Mouse (Mus musculus) cerebellum, adult 11 months (tissue): ENCODE measurements at regions not wholly inside any gene's neighbourhood (a gene's known extent, or its start where the extent isn't known, plus 50 kb on each side); places are given as distances from the start of the nearest gene placed in this dataset.

ENCODE experiments used
- DNase-seq: peaks from one replicate; pipeline ENCODE4 v3.0.0; 2022

DNA sequence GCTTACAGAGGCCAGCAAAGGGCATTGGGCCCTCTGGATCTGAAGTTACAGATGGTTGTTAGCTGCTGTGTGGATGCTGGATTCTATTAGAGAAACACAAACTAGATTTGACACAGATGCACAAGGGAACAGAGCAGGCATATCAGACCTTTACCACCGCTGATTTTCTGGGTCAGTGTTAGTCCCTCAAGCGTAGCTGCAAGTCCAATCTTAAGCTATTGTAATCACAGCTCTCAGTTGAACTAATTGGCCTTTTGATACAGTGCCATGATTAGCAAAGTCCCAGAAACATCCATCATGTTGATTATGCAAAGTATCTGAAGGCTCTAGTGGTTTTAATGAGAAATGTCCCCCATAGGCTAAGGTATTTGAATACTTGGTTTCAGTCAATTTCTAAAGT, 54.2 kb upstream of the Plppr5 start:
- DNase-seq: no peak

DNA sequence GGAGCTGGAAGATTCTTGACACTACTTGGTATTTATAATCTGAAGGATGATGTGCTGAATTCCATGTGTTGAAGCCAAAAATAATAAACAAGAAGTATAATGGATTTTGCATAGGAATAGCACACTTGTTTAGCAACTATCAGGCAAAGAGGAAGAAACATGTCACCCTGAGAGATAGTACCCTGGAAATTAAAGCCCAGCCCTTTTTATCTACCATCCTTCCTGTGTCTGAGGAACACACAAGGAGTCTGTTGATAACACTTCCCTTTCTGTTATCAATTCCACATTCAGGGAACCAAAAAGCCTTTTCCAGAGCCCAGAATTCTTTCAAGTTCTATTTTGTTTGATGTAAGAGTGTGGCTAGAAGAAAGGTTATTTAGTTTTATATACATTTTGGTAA, 66.5 kb upstream of the Plppr5 start:
- no peak for DNase-seq

DNA sequence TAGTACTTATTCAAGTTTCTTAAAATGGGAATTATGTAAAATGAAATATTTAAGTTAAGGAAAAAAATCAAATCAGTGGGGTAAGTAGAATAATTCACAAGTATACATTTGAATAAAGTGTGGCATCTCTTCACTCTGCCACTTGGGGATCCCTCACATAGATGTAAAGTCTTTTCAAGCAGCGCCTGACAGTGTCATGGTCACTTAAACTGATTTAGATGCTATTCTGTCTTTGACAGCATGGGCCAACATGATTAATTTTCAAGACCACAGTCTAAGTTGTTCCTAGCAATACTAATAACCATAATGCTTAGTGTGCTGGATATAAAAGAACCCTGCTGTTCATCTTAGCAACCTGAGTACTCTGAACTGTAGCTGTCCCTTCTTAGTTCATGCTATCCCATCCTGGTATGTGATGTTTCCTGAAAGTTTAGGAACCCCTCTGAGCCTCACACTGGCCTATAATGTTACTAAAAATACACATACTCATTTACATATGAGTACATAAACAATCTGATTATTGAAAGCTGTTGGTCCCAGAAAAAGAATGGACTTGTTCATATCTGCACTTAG, 68.4 kb upstream of the Plppr5 start:
- DNase-seq: no peak

DNA sequence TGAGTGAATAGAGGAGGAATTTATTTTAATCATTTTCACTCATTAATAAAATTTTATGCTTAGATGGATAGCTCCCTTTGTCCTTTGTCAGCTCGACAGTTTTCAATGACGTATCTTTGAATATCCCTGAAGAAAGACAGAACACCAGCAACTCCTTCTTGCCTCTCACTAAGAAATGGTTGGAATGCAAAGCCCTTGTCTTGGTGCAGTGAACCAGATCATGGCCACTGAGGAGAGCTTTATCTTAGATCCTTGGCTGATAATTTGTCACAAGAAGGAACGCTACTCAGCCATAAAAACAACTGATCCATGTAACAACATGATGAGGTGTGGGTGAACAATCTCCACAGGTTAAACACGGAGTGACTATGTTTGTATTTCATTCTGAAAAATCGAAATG, 73.5 kb upstream of the Plppr5 start:
- no peak for DNase-seq

DNA sequence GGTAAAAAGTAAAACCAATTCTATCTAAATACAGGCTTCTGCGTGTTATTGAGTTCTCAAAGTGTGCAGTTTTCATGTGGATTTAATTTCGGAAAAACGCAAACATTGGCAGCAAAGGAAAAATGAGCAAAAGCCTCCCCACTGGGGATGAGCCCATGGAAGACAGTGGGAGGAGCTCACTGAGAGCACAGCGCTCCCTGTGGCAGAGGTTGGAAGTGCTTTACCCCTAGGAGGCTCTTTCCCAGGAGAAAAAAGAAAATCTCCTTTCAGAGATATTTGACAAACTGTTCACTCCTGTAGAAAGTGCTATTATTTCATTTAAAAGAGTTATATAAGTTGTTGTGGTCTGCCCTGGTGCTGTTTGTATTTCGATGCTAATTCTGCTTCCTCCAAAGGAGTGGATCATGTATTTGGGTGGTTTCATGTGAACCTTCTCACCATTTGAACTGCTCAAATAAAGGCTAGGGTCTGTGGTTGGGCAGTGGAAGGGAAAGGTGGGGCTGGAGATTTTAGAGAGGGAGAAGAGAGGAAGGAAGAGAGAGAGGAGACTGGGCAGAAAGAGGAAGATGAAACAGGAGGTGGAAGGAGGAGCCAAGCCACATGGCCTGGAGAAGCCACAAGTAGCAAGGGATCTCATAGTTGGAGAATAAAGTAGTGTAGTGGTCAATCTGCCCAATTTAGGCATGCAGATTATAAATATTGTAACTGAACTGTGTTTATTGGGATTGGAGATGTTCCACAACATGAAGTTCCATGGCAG, 76.3 kb upstream of the Plppr5 start:
- DNase-seq: no peak

DNA sequence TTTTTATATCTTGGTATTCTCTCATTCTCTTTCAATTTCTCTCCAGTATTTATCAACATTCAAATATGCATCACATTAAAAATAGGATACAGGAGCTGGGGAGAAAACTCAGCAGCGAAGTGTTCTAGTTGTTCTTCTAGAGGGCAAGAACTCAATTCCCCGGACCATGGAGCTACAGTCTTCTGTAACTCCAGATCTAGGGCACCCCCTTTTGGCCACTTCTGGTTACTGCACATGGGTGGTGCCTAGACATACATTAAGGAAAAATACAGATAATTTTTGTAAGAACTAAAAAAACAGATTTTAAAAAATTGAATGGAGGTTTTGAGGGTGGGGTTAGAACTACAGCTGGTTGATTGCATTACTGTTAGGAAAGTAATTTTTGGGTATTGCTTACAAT, 80.5 kb upstream of the Plppr5 start:
- DNase-seq: no peak

DNA sequence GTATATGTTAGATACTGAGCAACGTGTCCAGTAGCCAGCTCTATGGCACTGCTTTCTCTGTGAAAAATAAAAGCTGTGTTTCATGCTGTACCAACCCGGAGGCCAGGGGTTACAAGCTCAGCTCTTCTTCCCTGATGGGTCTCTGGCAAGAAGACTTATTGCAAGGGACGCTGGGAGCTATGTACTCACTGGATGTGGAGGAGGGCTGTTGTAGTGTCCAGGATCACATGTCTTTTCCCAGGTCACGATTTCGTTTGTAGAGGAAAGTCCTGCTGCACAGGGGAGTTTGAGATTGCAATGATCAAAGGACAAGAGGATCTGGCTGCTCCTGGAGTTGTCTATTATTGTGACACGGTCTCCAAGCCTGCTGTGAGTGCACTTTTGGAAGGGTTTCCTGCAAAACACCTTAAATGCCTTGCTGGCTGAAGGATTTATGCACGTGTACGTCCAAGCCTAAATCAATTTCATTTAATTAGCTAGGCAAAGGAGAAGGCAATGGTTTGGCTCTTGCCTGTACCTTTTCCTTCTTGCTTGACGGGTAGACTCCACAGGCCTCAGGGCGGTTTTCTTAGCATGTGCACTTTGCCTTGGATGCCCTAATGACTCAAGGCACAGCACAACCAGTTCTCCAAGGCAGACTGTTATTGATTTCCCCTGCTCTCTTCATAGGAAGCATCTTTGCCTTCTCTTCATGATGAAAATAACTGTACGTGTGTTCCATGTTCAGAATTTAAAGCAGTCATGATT, 87.2 kb upstream of the Plppr5 start:
- no peak for DNase-seq

DNA sequence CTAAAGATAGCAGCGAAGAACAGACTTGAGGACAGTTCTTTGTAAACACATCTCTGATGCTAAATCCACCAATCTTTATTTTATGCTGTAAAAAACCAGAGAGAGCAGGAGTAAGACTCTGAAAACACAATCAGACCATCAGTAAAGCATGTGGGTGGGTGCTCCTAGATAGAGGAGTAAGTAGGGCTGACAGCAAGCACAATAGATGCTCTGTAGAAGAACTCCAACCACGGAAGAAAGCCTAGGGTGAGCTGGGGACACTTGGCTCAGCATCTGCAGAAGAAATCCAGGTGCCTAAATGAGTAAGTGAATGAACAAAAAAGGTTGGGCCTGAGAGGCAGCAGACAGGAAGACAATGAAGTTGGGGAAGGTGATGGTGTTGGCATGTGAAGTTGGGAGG, 88.3 kb upstream of the Plppr5 start:
- no peak for DNase-seq

DNA sequence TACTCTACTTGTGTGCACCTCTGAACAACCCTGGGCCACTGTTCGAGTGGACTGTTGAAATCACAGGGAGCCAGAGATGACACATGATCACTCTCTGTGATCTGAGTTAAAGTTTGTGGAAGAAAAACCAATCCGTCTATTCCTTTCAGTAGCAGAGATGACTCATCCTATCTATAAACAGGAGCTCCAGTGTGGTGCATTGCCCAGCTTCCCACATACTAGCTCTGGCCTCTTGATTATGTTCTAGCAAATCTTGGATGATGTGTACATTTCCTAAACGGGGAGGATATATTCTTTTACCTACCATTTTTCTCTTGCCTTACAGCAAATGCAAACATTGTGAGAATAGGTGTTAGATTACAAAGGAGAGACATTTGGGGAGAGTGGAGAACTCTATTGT, 94.5 kb upstream of the Plppr5 start:
- no peak for DNase-seq

DNA sequence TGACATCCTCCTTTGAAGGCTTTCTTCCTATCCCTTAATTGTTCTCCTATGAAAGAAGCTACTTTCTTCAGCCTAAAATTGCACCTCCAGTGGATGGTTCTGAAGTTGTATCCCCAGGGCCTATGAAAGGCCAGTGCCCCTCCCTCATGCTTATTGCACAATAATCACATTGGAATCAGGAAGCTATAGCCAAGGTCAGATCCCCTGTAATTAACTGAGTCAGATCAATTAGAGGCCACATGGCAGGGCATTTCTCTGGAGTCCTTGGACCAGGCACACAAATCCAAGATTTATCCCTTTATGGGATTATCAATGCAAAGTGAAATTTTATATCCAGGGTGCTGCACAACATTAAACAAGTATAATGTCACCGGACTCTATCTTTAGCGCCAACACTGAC, 98.8 kb upstream of the Plppr4 start:
- DNase-seq: no peak

DNA sequence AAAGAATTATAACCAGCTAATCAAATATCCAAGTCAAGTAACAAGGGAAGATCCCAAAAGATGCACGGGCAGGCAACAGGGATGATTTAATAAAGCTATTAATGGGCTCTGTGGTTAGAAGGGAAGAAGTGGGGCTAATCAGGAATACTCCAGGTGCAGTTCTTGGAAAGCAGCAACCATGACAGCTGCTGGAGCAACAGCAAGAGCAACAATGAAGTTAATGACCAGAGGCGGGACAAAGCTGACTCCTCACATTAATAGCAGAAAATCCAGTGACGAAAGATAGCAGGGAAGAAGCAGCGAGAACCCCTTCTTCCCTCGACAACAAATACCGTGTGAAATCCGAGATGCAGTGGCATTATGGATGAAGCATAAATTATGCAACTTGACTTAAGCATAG, 89.9 kb upstream of the Plppr4 start:
- no peak for DNase-seq

DNA sequence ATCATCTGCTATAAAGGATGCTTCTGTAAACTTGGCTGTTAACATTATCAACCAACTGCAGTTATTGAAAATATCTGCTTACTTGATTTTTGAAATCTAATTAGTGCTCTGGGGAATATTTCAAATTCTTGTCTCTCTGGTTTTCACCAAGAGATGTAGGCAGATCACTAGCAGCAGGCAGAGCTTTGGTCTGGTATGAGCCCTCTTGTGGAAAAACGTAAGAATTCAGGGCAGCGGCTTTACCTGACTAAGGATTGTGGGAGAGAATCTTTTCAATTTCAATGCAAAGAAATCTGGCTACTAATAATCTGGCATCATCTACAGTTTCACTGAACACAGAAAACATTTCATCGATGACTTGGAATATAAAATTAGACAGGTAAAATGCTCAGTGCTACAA, 81.2 kb upstream of the Plppr4 start:
- DNase-seq: no peak

DNA sequence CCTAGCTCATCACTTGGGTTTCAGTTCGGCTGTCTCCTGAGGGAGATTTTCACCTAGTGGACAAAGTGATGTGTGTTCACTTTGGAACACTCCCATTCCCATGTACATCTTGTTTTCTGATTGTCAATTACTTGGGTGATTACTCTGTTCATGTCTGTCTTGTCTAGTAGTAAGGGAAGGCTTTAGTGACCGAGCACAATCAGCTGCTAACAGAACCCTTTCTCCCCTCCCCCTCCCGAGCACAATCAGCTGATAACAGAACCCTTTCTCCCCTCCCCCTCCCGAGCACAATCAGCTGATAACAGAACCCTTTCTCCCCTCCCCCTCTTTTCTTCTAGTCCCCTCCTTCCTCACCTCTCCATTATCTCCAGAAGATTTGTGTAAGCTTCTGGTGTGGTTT, 79.6 kb upstream of the Plppr4 start:
- DNase-seq: no peak

DNA sequence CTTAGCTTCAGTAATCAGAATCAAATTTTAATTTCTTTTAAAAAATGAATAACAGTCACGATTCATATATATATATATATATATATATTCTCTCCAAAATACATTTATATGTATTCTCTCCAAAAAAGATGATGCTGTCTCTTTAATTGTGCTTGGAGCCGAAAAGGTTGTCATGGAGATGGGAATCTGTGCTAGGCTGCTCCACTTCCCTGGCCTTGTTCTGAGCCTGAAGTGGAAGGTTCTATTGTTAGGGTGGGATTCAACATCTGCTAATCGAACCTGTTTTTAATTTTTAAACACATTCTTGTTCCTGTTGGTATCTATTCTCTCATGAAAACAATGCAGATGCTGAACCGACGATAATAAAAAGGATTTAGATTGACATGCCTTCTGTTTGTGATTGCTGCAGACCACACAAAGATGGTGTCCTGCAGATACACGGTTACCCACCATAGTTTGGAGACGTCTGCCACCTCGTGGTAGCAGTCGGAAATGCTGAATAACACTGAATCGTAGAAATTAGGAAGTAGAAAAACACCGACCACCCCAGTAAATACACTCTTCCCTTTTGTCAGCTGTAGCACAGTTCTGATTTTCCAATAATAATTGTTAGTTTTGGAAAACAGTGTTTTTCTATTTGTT, 77.9 kb upstream of the Plppr4 start:
- DNase-seq: peak; percentile 44

DNA sequence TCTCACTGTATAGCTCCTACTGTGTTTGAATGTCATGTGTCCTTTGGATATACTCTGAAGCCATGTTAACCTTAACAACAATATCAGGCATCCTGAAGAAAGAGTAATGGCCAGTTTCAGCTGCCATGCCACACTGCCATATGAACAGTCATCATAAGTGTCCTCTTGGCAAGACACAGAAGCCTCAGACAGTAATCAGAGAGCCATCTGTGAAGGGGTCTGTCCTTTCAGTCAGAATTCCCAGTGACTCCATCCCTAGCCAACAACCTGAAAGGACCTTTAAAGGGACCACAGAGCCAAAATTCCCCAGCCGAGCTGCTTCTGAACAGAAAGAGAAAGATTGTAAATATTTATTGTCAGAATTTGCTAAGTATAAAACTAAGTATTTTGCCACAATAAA, 63.9 kb upstream of the Plppr4 start:
- DNase-seq: no peak

DNA sequence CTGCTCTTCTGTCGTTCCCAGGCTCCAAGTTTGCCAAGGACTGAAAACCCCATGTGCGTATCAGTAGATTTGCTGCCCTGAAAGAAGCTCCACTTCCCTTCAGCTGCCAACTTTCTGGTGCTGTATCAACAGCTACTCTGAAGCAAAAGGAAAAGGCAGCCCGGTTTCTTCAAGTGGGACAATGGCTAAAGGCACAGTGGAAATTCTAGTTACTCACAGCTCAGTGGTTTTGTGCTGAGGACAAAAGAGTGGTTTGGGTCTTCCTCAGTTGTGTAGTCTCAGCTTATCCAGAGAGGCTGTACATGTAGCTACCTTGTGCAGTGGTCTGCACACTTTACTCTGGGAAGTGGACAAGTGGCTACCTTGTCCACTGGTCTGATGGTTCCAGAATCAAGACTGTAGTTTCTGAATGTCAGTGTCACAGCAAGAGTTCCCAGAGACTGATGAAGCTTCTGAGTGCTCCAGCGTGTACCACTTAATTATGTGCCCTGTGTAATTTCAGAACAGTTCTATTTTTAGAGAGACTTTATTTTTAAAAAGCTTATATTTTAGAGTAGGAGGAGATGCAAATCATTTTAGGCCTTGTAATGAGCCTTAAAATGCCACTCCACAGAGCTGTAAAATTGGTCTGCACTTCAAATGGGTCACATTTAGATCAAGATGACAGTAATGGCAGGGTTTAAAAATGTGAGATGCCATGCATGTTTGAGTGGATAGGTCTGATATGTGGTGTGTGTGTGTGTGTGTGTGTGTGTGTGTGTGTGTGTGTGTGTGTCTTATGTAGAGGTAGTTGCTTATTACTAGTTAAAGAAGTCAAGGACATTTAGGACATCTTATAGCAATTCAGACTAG, 52.4 kb upstream of the Plppr4 start:
- no peak for DNase-seq
